Mouse (Mus musculus): ENCODE measurements around the gene Rims1.
A peak's percentile ranks its signal among the peaks of the same experiment; 100 is the strongest.

Gene Rims1

DNA sequence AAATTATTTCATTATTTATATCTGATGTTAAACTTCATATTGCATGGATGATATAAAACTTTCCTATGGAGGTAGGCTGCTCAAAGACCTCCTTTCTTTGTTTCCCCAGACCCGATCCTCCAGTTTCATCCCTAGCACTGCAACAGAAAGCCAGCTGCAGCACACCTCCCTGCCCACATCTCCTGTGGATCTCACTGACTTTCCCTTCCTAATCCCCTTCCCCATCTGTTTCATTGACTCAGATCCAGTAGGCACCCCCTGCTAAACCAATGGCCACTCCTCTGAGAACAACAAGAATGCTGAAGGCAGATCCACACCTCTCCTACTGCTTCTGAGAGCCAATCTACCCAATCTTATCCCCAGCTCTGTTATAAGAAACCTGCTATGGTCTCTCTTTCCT is 259.5 kb downstream of the Rims1 start:
- DNase-seq = no peak

DNA sequence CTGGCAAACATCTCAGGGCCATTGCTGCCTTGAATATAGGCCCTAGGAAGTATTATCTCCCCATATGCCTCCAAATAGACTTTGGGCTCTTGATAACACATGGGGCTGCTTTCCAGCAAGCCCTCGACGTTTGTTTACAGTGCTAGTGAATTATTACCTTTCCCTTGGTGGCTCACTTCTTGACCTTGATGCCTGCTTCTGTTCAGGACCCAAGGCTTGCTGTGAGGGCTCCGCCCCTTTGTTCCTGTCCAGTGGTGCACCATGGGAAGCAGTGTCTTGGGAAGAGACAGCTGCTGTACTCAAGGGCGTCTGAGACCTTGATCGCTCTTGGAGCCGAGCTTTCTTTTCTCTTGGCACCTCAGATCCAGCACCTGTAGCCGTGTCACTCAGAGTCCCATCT is 267.7 kb downstream of the Rims1 start:
- no peak for DNase-seq

DNA sequence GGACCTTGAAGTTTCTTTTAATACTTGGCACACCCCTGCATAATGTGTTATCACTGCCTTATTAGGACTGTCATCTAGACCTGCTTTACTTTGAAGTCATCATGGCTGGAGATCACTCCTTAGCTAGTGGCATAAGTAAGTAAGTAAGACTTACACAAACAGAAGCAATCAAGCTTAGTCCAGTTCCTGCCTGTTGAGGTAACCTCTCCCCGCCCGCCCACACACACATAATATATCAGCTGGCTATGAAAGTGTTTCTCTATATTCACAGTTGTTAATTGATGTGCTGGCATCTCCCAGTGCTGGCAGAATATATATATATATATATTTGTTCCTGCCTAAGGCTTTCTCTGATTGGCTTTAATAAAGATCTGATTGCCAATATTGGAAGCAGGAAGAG is 269.0 kb downstream of the Rims1 start:
- DNase-seq = no peak

DNA sequence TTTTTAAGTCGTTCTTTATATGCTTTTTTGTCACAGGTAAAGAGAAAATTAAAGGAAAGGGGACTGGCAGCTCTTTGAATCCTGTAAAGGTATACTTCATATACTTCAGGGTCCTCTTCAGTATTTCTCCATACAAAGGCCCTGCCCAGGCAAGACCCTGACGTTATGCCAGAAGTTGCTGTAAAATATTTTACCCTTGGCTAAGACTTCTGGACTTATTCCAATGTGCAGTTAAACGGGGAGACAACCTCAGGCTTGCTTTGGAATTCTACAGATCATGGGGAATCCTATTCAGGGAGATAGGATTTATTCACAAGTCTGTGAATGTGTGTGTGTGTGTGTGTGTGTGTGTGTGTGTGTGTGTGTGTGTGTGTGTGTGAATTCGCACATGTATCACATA is 270.7 kb downstream of the Rims1 start:
- no peak for DNase-seq

DNA sequence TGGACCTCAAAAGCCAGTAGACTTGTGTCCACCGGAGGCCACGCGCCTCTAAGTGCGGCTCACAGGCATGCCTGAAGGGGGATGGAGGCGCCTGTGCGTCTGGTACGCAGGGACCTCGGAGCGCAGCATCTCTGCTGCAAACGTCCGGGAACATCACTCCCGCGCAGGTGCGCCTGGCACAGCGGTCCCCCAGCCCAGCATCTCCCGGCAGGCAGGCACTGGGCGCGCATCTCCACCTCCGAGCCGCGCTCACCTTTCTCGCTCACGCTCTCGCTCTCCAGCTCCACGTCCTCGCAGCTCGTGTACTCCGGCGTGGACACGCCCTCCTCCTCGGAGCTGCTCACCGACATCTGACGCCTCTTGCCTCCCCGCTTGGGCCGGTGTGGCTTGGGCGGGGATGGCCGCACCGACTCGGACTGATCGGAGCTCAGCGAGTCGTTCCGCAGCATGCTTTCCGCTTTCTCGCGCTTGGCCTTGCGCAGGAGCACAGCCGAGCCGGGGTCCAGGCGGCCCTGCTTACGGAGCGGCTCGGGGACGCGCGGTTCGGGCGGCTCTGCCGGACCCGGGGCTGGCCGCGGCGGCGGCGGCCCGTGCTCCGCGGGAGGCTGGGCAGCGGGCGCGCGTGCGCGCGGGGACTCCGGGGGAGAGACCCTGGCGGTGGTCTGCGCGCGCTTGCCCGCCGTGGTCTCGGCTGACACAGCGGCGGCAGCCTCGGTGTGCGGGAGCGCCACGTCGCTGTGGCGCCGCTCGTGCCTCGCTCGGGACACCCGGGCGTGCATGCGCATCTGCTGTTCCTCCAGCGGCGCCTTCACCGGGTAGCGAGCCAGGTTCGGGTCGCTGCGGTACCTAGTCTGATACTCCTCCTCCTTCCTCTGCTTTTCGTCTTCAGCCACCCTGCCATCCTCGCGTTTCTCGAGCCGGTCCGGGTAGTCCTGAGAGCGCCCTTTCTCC is 272.4 kb downstream of the Rims1 start:
- peak; percentile 5 for DNase-seq

DNA sequence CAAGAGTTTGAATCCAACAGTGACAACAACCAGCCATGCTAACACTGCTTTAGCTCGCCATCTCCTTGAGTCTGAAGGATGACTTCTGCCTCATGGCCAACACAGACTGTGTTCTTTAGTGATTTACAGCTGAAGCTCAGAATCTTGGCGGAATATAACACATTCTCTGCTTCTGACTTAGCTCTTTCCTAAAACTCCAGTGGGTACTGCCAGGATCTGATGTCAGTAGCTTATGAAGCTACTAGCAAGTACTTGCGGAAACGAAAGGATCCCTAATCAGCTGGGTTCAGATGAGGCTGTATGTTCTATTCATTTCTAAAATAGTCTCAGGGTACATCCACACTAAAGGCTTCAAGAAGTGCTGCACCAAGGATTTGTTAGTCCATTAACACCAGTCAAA is 290.7 kb downstream of the Rims1 start:
- no peak for DNase-seq

DNA sequence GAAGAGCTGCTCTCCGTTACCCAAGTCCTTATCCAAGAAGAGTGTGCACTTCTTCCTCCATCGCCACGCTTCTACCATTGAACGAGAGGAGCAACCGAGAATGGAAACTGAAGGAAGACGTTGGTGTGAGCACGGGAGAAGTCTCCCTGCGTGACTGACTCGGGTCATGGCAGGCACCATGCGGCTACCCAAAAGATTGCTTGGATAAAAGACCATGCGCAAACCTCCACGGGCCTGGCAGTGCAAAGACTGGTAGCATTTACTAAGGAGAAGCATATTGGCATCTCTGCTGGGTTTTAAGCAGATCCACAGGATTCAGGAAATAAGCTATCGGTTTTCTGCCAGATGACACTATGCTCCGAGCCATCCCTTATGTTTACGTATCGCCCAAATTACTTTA is 293.4 kb downstream of the Rims1 start:
- DNase-seq = no peak

DNA sequence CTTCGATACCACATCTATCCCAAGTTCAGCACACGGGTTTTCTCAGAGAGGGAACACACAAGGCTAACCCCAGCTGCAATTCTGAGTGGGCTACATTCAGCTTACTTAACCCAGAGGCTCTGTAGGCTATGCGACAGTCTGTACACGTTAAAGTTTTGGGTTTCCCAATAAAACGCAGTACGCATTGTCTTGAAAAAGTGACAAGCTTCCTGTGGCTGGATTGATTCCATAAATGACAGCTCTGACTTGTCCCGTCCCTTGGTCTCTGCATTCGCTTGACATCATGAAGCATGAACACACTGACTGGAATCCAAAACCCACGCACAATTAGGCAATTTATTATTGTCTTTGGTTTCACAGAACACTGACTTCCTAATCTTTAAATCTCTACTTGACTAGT is 294.2 kb downstream of the Rims1 start:
- no peak for DNase-seq

DNA sequence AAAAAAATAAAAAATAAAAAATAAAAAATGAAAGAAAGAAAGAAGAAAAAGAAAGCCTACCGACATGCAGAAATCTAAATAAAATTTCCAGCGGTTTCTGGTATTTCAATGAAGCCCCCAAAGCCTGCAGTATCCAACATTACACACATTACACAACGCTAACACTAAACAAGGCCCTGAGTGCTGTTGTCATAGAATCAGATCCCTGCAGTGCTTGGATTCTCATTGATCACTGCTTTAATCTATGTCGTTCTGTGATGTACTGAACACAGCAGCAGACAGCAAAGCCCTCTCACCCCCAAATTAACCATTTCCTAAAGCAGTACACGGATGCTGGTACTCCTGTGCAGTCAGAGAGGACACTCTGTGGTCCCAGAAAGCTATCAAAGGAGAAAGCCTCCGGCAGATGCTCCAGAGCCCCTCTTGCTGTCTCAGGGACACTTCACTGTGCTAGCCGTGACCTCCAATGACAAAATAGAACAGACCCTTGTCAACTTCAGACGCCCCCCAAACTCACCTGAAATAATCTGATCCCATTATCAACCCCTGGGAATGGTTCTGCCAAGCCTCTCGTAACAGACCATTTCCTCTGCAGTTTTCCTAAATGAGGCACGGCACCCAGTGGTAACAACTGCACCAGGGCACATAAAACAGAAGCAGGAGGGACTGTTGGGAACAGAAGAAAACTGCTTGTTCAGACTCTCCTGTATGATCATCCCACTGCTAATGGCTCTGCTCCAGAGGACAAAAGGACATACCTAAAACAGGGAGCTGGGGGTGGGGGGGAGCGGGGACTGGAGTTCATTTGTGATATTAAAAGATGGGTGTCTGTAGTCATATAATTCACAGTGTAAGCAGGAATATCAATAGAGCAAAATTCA is 296.8 kb downstream of the Rims1 start:
- DNase-seq = no peak

DNA sequence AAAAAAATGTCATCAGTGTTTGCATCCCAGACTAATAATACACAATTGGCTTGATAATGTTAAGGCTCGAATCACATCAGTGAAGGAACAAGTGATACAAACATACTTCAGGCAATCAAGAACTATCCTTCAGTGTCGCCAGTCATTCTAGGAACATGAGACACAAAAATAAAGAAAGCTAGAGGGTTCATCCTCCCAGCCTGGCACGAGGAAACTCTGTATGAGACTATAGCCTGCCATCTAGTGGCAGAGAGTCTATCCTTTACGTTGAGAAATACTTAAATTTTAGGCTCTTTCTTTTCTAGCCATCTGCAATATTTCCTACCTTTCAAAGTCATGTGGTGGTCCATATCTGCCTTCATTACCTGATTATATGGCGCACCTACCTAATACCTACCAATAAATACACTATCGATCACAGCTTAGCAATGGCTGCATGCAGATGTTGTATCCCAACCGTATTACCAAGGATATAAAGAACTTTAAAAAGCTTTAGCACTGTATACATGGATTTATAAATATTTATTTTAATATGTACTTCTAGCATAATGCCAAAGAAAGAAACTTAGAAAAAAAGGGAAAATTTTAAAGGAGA is 318.4 kb downstream of the Rims1 start:
- DNase-seq = no peak

DNA sequence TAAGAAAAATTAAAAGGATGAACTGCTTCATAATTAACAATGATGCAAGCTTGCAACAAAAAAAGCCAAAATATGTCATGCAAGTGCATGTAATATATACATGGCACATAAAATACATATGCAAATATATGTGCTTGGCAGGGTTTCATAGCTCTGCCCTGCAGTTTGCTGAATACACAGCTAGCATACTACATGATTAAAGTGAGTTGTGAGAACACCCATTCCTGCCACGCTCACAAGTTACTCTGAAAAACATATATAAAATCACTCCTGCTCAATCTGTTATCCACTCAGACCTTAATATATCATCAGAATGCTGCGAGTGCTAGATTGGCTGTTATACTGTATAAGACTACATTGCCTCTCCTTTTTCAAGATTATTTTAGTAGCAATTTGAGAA is 329.6 kb downstream of the Rims1 start:
- no peak for DNase-seq

DNA sequence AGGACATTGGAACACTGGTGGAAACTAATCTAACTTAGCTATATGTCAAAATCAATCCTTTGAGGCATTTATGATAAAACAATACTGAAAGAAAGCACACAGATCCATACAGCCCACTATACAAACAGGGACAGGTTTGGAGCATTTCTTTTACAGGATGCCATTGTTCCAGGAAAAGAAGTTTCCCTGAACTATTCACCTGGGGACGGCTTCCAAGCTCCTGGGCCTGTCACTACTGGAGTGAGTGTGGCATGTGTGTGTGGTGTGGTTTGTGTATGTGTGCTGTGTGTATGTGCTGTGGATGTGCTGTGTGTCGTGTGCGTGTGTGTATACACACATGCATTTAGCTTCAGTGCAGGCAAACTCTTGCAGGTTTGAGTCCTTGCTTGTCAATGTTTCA is 338.8 kb downstream of the Rims1 start:
- DNase-seq = no peak

DNA sequence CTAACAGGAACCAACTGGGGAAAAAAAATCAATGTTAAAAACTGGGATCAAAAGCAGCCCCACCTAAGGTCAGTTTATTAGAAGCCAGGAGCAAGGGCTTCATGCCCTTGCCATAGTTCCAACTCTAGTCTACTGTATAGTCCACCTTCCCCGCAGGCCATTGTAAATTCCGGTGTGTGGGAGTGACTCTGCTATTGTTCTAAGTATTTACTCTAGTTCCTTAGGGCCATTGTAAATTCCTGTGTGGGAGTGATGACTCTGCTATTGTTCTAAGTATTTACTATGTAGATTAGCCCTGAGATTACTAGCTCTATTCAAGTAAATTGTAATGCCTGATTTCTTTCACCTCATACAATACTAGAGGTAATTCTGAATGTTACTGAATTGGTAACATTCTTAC is 339.2 kb downstream of the Rims1 start:
- DNase-seq = no peak

DNA sequence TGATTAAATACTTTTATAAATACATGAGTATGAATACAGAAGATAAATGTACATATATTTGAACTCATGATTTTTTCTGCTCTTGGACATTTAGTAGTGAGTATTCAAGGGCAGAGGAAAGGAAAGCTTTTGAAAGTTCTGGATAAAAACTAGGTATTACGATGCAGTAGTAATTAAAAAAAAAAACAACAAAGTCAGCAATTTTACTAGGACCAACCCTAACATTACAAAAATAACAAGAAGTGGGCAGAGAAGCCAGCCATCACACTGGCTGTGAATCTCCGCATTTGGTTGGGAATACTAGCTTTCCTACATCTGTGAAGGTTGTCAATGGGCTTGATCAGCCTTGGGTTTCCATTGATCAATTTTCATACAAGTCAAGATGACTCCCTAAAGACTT is 381.8 kb downstream of the Rims1 start:
- no peak for DNase-seq

DNA sequence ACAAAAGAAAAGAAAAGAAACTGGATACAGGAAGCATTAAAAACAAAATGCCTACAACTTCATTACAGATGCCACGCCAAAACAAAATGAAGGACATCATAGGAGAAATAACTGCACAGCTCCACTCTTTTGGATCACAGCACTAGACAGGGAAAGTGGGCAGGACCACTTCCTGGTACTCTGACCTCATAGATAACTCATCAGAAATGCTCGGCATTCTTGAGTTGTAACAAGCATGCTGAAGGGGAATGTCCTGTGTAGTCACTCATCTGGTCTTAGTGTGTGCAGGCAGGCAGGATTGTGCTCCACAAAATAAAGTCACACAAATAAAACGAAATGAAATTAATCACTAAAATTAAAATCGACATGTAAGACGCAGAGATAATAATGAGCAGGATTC is 383.7 kb downstream of the Rims1 start:
- DNase-seq = no peak

DNA sequence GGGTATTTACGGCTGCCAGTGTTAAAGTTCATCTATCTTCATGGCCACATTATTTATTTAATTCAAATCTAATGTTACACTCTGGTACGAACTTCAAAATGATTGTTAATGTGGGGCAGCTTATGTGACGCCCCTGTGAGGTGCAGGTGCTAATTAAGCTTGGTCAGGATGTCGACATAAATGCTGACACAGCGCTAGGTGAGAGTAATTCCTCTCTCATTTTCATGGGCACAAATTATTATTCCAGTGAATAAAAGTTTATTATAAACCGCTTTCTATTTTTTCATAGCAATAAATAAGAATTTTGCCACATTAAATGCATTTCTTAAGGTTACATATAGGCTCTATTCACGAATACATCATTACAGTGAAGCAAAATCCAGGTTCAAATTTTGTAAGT is 395.6 kb downstream of the Rims1 start:
- DNase-seq = no peak

DNA sequence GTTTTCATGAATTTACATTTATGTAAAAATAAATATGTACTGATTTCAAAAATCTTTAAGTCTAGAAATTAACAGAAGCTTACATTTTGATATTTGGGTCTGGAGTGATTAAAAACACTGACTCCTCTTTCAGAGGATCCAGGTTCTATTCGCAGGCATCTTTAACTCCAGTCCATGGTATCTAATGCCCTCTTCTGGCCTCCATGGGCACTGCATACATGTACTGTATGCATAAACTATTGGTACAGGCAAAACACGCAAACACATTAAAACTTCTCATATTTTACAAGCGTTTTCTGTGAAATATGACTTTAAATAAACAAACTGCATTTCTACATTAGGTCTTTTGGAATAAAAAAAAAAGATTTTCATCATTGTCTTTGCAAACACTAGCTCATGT is 419.4 kb downstream of the Rims1 start:
- DNase-seq = no peak

DNA sequence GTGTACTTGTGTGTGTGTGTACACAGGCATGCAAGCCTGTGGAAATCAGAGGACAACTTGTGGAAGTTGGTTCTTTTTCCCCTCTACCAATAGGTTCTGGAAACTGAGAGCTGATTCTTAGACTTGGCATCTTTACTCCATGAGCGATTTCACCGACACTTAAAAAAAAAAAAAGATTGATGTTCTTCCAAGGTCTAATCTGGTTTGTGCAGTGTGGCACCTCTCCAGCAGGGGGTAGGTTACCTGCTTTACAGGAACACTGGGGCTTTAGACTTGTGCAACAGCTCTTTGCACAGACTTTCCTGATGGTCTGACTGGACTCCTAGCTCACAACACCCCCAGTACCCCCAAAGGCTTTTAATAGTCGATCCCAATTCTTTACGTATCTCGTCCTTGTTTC is 428.1 kb downstream of the Rims1 start:
- DNase-seq = no peak

DNA sequence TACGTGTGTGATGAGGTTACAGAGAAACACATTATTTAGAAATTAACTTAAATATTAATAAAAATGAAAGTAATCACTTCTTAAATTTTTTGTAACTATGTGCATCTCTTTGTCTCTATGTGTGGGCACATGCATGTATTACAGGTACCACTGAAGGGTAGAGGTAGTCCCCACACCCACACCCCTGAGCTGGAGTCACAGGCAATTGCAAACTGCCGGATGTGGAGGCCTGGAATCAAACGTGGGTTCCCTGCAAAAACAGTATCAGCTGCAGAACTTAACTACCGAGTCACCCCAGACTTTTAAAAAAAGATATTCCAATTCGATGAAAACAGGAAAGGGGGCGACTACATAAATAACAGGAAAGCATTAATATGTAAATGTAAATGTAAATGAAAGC is 428.7 kb downstream of the Rims1 start:
- DNase-seq = no peak

DNA sequence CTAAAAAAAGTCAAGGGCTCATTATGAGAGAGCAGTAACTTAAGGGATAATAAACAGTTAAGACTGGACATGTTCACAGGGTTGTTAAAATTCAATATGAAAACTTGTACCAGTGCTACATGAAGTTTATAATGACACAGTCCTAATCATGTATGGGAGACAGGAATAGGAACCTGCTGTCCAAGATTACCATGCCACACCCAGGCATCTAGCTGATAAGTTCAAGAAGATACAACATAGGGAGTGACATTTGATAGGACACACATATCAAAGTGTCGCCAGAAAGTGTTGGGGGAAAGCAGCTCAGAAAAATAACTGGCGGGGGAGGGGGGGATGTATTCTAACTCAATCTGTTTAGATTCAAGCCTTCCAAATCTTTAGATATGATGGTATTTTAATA is 449.6 kb downstream of the Rims1 start:
- DNase-seq = no peak

DNA sequence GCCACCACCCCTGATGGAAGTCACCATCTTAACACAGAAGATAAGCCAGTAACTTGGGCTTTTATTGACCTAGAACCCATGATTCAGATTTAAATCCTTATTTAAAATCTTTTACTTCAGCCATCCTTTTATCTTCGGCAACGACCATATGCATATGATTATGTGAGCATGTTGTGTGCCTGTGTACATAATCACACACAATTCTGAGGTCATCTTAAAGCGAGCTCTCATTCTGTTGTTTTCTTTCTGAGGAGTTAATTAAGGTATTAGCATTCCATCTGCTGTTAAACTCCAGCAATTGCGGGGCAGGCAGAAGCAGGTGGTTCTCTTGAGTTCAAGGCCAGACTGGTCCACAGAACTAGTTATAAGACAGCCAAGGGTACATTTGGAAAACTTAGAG is 452.1 kb downstream of the Rims1 start:
- DNase-seq = no peak

DNA sequence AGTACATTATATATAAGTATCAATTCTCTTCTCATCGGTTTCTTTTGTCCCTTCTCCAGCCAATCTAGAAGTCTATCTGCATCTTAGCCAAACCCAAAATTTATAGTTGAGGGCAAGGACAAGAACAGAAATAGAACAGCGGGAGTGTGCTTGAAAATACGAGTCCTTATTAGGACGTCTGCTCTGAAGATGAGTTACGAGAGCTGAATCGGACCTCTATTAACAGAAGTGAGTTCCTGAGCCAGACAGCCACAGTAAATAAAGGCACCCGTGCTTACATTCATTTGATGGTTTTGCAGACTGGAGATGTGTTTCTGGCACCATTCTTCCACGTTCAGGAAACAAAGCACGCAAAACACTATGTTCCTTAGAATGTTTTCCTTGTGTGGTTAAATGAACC is 466.9 kb downstream of the Rims1 start:
- DNase-seq = no peak

DNA sequence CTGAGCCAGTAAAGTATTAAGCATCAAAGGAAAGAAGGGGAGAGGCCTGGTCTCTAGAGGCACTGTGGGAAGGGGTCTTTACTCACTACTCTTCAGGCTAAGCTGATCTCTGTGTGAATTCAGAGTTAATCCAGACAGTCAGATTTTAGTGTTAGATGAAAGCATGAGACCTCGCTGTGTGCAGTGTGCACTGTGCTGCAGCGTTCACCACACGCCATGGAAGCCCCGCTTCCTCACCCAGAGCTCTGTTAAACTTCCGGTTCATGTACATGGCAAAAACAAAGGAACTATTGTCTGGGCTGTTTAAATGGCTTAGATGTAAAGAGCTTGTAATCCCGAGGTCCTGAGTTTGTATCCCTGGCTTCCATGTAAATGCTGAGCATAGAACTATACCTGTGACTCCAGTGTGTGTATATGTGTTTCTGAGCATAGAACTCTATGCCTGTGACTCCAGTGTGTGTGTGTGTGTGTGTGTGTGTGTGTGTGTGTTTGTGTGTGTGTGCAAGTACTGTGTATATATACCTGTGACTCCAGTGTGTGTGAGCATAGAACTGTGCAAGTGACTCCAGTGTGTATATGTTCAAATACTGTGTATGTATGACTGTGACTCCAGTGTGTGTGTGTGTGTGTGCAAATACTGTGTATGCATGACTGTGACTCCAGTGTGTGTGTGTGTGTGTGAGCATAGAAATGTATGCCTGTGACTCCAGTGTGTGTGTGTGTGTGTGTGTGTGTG is 484.7 kb downstream of the Rims1 start:
- DNase-seq = no peak
